Mouse (Mus musculus): Measurements from ENCODE around the gene Apobec1.
"Not testable (repeated sequence)": the region's sequence is repeated elsewhere in the genome, so short reads cannot be mapped to it uniquely, and the experiment has no call there.

The Apobec1 gene

DNA sequence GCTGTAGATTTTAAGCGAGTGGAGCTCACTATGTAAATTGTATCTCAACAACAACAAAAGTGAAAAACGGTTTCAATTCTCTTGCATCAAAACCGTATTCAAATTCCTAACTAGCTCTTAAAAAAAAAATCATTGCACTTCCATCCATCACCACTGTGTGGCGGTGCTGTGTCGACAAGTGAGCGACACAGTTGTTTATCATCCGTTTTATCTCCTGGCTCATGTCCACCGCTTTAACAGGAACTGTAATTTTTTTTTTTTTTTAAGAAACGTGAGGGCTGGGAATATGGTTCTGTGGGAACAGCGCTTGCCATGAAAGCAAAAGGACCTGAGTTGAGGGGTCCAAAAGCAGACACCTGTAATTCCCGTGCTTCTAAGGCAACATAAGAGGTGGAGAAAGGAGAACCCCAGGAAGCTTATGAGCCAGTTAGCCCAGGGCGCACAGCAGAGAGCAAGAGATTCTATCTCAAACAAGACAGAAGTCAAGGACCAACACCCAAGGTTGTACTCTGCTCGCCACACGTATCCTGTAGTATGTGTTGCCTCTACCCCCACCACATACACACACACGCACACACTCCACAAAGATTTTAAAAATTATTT, 45.2 kb downstream of the Apobec1 start:
- DNase-seq, result peak; percentile 27

DNA sequence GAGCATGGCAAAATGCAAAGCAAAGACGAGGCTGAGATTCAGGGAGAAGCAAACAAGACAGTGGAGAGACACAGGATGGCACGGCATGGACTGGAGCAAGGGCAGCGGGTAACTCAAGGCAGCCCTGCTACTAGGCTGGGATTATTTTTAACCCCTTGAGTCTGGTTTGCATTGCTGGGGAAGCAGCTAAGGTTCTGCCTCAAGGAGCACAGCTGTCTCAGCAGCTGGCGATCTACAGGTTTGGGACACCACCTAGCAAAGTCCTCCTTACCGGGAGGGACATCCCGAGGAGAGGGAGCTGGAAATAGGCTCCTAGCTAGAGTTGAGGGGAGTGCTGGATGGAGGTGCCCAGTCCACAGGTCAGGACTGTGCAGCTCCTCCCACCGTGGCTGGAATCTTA, 47.0 kb downstream of the Apobec1 start:
- DNase-seq, result no peak

- DNase-seq, result no peak
Measured at GRCm38 (mm10) chr6:122554102-122554501, 48.1 kb downstream of the Apobec1 start.

GRCm38 (mm10) chr6:122553606-122554005, 48.6 kb downstream of the Apobec1 start, which contains the start of gene Aicda:
Aicda (plus strand) TSS chr6:122553801.
- DNase-seq, result no peak

GRCm38 (mm10) chr6:122545948-122546347, 56.3 kb downstream of the Apobec1 start:
- DNase-seq, result no peak

DNA sequence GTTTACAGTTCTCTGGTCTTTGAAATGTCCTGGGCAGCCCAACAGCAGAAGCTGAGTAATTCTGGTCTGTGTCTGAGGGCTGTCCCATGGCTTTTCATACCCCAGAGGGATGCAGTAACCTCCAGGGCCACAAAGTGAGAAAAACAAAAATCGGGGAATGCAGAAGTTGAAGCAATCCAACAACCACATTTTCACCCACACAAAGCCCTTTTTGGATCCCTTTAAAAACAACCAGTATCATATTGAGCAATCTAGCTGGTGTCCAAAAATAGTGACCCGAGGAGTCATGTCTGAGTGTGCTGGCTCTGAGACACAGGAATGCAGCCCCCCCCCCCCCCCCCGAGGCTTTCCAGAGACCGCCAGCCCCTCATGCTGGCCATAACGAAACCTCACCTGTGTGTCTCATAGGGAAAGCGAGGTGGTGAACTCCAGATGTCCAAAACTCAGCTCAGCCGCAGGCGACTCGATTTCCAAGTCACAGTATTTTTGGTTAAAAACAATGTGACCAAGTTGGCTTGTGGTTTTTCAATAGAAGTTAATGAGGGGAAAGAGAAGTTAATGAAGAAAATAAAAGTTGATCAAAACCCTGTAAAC, 56.9 kb downstream of the Apobec1 start:
- DNase-seq, result no peak

DNA sequence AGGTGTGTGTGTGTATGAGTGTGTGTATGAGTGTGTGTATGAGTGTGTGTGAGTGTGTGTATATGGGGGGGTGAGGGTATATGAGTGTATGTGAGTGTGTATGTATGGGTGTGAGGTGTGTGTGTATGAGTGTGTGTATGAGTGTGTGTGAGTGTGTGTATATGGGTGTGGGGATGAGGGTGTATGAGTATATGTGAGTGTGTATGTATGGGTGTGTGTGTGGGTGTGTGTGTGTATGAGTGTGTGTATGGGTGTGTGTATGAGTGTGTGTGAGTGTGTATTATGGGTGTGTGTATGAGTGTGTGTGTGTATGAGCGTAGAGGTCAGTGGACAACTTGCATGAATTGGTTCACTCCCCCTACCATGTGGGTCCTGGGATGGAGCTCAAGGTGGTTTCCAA, 57.6 kb downstream of the Apobec1 start:
- no peak for DNase-seq

DNA sequence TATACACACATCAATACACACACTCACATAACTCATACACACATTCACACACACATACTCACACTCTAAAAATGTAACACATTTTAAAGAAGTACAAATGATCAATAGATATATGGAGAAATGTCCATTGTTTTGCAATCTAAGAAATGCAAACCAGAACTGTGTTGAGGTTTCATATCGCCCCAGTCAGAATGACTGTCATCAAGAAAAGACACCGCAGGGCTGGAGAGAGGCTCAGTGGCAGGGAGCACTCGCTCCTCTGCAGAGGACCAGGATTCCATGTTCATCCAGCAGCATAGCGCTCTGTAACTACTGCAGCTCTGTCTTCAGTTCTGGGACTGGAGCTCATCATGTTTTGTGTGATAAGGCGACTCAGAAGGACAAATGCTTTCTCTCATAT, 58.7 kb downstream of the Apobec1 start:
- no peak for DNase-seq

DNA sequence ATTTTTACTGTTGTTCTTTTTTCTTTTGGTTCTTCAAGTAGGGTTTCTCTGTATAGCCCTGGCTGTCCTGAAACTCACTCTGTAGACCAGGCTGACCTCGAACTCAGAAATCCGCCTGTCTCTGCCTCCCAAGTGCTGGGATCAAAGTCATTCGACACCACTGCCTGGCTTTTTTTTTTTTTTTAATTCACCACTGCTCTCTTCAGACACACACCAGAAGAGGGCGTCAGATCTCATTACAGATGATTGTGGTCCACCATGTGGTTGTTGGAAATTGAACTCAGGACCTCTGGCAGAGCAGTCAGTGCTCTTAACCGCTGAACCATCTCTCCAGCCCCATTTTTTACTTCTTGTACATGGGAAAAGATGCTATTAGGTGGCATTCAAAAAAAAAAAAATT, 59.8 kb downstream of the Apobec1 start:
- not testable (repeated sequence) for DNase-seq

GRCm38 (mm10) chr6:122539564-122539963, 62.7 kb downstream of the Apobec1 start:
- no peak for DNase-seq

- DNase-seq, result no peak
Measured at GRCm38 (mm10) chr6:122534032-122534431, 68.2 kb downstream of the Apobec1 start.

DNA sequence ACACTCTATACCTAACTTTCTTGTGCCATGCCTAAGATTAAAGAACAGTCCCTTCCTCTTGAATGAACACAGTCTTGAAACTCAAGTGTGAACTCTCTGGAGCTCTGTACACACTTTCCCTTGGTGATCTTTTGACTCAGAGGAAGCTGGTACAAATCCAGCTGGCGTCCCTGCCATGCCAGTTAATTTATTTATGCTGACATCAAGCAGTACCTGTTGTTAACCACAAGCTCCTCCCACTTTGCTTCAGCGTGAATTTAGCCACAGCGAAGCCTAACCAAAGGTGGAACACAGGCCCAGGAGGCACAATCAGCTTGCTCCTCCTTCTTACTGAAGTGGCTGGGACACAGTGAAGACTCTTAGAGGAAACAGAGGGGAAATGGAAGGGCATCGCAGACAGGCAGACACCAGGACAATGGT, 69.4 kb downstream of the Apobec1 start:
- DNase-seq, result no peak

DNA sequence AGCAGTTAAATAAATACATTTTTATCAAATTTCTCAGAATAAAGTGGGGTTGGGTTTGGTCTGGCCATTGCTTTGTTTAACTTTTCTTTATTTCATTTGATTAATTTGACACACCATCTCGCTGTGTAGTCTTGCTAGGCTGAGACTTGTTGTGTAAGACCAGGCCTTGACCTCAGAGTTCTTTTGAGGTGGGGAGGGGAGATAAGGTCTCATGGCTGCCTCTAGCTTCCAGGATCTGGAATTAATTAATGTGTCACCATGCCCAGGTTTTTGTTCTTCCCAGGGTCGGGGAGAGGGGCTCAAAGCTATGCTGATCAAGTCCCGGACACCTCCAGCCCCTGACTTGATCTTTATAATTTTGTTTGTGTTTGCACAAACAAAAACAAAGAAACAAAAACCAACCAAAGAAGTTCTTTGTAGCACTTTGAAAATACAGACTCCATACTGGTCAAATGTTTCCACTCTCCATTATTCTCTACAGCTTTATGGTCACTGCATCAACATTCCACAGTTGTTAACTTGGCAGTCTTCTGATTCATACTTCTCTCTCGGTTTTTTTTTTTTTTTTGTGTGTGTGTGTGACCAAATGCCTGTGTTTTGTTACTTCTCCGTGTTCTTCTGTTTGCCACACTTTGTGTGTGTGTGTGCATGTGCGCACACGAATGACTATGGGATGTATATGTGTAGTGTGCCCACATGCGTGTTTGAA, 70.6 kb downstream of the Apobec1 start:
- no peak for DNase-seq

DNA sequence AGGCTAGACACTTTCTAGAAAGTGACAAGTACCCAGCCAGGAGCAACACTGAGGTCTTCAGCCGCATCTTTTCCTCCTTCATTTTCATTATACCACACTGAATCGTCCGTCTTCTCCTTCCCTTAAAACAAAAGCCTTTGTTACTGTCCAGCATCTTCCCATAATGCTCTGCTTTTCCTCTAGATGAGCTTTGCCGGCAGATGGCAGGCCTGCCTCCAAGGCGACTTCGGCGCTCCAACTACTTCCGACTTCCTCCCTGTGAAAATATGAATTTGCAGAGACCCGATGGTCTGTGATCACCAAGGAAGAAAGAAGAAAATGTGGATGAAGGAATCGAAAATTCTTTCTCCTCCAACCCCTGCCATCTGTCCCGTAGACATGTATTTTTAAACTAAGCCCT, 74.1 kb downstream of the Apobec1 start:
- no peak for DNase-seq
